Mouse (Mus musculus) gastrocnemius, postnatal 36 days (tissue): ENCODE measurements around the gene Rtbdn. TPM values are rescaled to one million over a fixed set of nuclear protein-coding genes. Genes with fewer than 3 reads are reported as not detected.
A peak's percentile ranks its signal among the peaks of the same experiment; 100 is the strongest.

Experiments
- DNase-seq, 2 experiments: peaks; one replicate each; pipeline ENCODE4 v3.0.0; 2022
- intact Hi-C: fragments of 180-260 bp; cut with DNase I; formaldehyde crosslinking; loops from one replicate; pipeline ENCODE4 v1.15.1; 2025
- total RNA-seq, 2 experiments: library from RNA; stranded (reverse); gene quantifications; 2 replicates each; pipeline ENCODE4 v1.2.3; 2021

Rtbdn gene
- total RNA-seq, 2 experiments from 2014 or later, result not detected

GRCm38 (mm10) chr8:84945633-84946527 is 911 bp upstream of the Rtbdn start:
- intact Hi-C loops, result loop anchor here (2.0 kb wide), 1 partner anchor 45 kb away; the partner anchor contains the start of gene Hook2
- DNase-seq, result no peak

- intact Hi-C loops, result no loop called here
- no peak for DNase-seq
Observed at GRCm38 (mm10) chr8:84947241-84947545, 402 bp downstream of the Rtbdn start.

GRCm38 (mm10) chr8:84949753-84950152 is 3.0 kb downstream of the Rtbdn start:
- no peak for DNase-seq
- intact Hi-C loops, result loop anchor here (5.0 kb wide), 1 partner anchor 32 kb away; no protein-coding TSS in a partner anchor

DNA sequence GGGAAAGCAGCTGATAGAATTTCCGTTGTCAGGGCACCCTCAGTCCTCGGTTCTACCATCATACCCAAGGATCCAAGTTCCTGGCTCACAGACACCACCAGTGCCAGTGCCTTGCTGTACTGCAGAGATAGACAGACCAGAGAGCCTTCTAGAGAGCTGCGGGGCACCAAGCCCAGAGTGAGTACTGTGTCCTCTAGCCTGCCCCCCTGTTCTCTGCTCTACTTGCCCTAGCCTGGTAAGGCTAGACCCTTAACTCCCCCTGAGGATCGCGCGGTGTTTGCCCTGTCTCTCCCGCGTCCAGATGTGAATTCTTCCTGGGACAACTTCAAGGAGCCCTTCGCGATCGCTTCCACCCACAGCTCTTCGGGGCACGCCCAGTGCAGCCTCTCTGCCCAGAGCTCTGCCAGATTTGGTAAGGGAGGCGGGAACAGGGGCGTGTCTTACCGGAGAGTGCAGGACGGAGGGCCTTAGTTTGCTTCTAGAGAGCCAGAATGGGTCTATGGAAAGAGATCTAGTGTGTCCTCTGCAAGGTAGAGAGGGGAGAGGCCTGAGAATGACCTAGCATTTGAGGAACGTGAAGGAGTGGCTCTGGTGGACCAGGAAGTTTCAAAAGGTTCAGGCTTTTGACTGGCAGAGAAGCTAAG is 5.9 kb downstream of the Rtbdn start:
- intact Hi-C loops, result loop anchor here (5.0 kb wide), 1 partner anchor 35 kb away; no protein-coding TSS in a partner anchor
- DNase-seq, result peak in 1 of 2 experiments; percentile 39

GRCm38 (mm10) chr8:84956768-84957167 is 10.0 kb downstream of the Rtbdn start:
- DNase-seq, result peak in 1 of 2 experiments; percentile 44
- intact Hi-C loops, result loop anchor here (5.0 kb wide), 1 partner anchor 89 kb away; no protein-coding TSS in a partner anchor

DNA sequence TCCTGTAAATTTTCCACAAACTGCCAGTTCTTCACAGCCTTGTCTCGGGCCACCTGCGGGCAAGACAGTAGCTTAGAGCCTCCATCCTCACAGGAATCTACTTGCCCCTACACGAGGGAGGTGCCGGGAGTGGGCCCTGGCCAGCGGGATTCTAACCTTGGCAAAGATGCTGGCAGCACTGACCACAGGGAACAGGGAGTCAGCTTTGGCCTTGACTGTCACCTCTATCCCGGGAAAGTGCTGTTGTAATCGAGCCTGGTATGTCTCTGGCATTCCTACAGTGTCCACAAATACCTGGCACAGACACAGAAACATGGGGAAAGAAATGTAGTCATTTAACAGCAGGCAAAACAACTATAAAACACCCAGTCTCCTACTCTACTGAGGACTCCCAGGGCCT is 13.0 kb downstream of the Rtbdn start:
- intact Hi-C loops, result loop anchor here (5.0 kb wide), 1 partner anchor 93 kb away; no protein-coding TSS in a partner anchor
- DNase-seq, result no peak

DNA sequence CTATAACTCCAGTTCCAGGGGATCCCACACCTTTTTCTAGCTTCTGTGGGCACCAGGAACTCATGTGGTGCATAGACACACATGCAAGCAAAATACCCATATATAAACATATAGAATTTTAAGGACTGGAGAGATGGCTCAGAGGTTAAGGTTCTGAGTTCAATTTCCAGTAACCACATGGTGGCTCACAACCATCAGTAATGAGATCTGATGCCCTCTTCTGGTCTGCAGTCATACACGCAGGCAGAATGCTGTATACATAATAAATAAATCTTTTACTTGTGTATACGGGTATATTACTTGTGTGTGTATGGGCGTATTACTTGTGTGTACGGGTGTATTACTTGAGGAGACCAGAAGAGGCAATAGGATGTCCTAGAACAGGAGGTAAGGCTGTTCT is 17.2 kb downstream of the Rtbdn start:
- intact Hi-C loops, result no loop called here
- no peak for DNase-seq

GRCm38 (mm10) chr8:84965731-84966291 is 19.0 kb downstream of the Rtbdn start:
- intact Hi-C loops, result loop anchor here (5.0 kb wide), 1 partner anchor 36 kb away; no protein-coding TSS in a partner anchor
- DNase-seq, result peak; percentile 85 to 90

DNA sequence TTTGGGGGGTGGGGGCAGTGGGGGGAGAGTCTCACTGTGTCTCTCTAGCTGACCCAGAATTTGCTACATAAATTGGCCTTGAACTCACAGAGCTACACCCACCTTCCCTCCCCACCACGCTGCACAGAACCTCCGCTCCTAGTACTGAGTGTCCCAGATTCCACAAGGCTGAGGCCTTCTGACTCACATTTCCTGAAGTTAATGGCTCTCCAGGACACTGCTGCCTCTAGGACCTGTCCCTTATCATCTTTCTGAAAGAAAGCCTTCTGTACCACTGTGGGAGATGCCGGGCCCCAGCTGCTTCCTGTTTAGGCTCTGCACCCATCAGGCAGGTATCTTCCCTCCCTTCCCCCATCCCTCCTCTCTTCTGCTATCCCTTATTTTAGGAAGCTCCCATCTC is 19.8 kb downstream of the Rtbdn start:
- intact Hi-C loops, result loop anchor here (5.0 kb wide), 1 partner anchor 36 kb away; no protein-coding TSS in a partner anchor
- no peak for DNase-seq

GRCm38 (mm10) chr8:84967532-84968304 is 20.9 kb downstream of the Rtbdn start:
- DNase-seq, result no peak
- intact Hi-C loops, result loop anchor here (5.0 kb wide), 1 partner anchor 35 kb away; no protein-coding TSS in a partner anchor

DNA sequence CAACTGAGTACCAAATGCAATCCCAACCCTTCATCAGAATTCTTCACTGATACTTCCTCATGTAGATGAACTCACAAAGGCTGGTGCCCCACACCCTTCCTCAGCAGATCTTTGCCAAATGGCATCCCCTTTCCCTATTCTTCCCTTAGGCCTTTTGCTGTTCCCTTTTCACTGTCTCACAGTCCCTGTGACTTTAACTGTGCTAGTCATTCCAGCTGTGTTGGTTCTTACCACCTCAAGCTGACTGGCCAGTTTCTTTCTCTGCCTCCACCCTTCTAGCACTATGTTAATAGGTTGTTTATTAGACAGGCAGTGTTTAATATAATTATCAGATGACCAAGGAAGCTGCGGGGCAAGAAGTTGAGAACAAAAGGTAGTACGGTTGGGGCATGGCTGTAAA is 21.9 kb downstream of the Rtbdn start:
- no peak for DNase-seq
- intact Hi-C loops, result loop anchor here (5.0 kb wide), 1 partner anchor 34 kb away; no protein-coding TSS in a partner anchor

DNA sequence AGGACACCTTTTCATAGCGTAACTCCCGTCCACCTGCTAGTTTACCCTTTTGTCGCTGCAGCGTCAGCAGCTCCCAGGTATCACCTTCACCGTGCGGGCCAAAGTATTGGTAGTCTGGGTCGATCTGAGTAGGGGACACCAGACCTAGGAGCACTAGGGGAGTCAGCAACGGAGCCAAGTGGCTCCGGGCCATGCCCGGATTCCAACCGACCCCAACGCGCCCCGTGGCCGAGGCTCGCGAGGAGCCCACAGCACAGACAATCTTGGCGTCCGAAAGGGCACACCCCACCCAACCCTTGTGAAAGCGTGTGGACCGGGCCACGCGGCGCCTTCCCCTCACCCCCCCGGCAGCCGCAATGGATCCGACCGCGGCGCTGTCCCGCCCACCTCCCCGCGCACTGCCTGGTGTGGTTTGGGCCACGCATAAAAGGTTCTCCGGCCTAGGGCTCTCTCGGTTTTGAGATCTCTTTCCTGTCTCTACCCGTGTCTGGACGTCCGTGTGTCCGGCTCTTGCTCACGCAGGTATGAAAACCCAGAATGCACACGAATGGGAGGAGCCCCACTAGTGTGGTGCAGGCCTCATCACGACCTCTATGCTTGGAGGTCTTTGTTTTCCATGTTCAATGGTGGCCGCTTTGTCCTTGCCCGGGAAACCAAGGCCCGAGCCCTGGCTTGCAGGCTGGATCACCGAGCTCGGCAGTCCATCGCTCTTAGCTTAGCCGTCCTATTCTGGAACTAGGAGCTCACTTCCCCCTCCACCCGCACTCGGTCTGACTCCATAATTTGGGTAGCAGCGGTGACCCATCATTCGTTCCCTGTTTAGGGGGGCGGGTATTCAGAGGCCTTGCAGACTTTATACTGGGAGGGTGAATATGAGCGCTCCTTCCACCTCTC is 22.7 kb downstream of the Rtbdn start, which contains the start of the genes Gm49661, Prdx2 and Rnaseh2a:
Gm49661 (minus strand) TSS at position 193 of the 894 bp plus-strand sequence.
Prdx2 (plus strand) TSS at position 347 of the 894 bp plus-strand sequence.
Rnaseh2a (minus strand) TSS at position 527 of the 894 bp plus-strand sequence.
- DNase-seq, result peak; percentile 65 to 69
- intact Hi-C loops, result loop anchor here (5.0 kb wide), 1 partner anchor 33 kb away; no protein-coding TSS in a partner anchor

GRCm38 (mm10) chr8:84970135-84970790 is 23.5 kb downstream of the Rtbdn start:
- intact Hi-C loops, result no loop called here
- DNase-seq, result no peak

GRCm38 (mm10) chr8:84970913-84971312 is 24.1 kb downstream of the Rtbdn start:
- intact Hi-C loops, result no loop called here

GRCm38 (mm10) chr8:84973079-84973478 is 26.3 kb downstream of the Rtbdn start:
- DNase-seq, result no peak
- intact Hi-C loops, result no loop called here

More at GRCm38 (mm10) chr8:84970913-84971312, 24.1 kb downstream of the Rtbdn start:
- no peak for DNase-seq

DNA sequence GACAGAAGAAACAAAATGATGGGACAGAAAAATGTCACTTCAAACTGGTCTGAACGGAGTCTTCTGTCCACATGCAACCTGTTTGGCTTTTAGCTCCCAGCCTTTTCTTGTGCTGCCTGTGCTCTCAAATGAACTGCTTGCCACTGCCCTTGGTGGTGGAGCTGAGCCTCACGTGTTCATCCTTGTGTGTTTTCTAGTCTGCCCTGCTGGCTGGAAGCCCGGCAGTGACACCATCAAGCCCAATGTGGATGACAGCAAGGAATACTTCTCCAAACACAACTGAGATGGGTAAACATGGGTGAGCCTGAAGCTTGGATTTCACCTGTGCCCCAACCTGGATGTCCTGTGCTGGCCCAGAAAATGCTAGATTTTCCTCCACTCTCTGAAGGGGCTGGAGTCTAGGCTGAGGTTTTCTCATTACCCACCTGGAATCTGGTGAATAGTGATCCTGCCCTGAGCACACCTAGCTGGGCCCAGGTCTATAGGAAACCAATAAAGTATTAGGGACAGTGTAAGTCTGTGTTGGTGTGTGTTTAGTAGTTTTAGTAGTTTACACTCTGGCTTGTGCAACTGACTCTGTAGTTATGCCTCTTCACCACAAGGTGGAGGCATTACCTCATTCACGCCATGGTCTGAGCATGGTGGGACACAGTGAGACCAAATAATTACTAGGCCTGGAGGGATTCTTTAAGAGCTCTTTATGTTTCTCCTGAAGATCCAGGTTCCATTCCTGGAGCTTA is 27.2 kb downstream of the Rtbdn start:
- intact Hi-C loops, result loop anchor here (1.0 kb wide), 1 partner anchor 16 kb away; the partner anchor contains the start of gene Hook2
- peak in 1 of 2 experiments; percentile 42 for DNase-seq

DNA sequence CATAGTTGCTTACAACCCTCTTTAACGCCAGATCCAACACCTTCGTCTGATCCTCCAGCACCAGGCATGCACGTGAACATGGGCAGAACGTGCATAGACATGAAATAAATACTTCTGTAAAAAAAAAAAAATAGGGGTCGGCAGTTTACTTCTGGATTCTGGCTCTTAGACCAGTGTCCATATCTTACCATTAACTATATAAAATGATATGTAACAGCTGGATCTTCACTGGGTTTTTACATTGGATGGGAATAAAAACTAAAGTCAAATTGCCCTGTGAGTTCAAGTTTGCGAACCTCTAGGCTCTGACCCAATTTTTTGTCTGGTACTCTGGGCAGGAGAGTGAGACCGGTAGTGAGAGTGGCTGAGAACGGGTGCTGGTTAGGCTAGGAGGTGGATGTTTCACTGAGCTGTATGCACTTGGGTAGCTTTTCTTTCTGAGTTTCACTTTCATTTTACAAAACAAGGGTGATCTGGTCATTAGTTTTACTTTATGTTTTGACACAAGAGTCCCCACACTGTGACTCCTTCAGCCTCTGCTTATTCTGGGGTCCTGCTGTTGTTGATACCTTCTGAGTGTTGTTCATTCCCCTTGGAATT is 27.9 kb downstream of the Rtbdn start:
- no peak for DNase-seq
- intact Hi-C loops, result loop anchor here (1.0 kb wide), 1 partner anchor 16 kb away; the partner anchor contains the start of gene Hook2
